Mouse (Mus musculus): ENCODE data around the gene Apba2.

DNA sequence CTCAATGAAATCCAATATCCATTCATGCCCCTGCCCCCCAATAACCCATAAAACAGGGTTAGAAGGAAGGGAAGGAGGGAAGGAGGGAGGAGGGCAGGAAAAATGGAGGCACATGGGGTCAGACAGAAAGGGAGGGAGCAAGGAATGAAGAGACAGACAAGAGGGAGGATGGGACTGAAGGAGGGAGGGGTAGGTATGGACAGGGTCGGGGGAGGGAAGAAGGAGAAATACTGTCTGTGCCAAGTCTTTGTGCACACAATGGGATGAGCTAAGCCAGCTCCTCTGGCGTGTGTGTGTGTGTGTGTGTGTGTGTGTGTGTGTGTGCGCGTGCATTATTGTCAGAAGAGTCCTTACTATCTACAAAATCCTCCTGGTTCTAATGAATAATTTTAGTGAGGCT lies 183.4 kb downstream of the Apba2 start:
- no peak for TF ChIP-seq CTCF (IDR thresholded peaks at IDR 0.05; ENCODE audit: insufficient read depth, low read length)
- no peak for TF ChIP-seq POLR2A (IDR thresholded peaks at IDR 0.05; ENCODE audit: borderline replicate concordance, extremely low read depth, low read depth, low read length)

Data from lung, adult 2 months (tissue).